Mouse (Mus musculus): Measurements from ENCODE around the gene Vamp1.

Gene Vamp1

GRCm38 (mm10) chr6:125292256-125292655, 76.9 kb downstream of the Vamp1 start:
- DNase-seq = no peak

GRCm38 (mm10) chr6:125294049-125294448, 78.7 kb downstream of the Vamp1 start:
- no peak for DNase-seq

All from kidney, adult 18-20 months (tissue).